Mouse (Mus musculus): ENCODE results near the gene Gm29735.

DNA sequence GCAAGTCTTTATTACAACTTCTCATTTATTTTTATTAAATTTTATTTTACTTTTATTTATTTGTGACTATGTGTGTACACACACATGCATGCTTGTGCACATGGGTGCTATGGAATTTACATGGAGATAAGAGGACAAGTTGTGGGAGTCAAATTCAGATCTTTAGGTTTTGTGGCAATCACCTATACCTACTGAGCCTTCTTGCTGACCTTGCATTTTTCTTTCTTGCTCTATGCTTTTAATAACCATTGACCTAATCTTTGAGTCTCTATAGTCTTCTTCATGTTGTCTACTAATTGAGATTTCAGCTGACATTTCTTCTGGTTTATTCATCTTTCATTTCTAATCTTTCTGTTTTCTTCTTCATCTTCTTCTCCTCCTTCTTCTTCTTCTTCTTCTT lies 8.3 kb downstream of the Gm29735 start:
- TF ChIP-seq CTCF (IDR thresholded peaks at IDR 0.05) = no peak
- TF ChIP-seq POLR2A (IDR thresholded peaks at IDR 0.05; ENCODE audit: insufficient read depth, low read depth, low read length) = no peak
- no peak for TF ChIP-seq EP300 (IDR thresholded peaks at IDR 0.05; ENCODE audit: insufficient read depth, low read depth, low read length)

Measured in heart, adult 2 months (tissue).